In the genomic region with DNA sequence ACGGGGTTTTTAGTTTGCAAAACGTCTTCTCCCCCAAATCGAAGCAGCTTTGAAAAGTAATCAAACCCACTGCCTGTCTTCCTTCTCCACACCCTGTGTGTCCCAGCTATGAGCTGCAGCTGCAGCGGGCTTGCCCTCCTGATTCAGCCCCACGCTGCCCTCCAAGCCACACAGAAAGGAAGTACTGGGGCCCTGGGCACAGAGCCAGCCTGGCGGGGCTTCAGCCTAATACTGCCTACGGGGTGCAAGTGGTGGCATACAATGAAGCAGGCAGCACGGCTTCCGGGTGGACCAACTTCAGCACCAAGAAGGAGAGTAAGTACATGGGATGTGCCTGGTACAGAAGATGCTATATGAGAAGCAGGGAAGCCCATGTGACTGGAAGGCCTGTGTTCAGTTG, we compare ENCODE assay signal across 14 mouse cellular contexts. TPM values are rescaled to one million over a fixed set of nuclear protein-coding genes. Genes with fewer than 3 reads are reported as not detected.
DNase-seq lines count a peak whose midpoint lies in the region; ATAC-seq lines count a peak whose summit lies in the region.
"Had no signal": no experiment of that assay in that cellular context is flagged by ENCODE, and none has a peak within 500 bp of the region (broad histone marks: within the 10 kb centered on the region; RNA-seq: fewer than 3 reads in every experiment).

No protein-coding gene starts in this region.

- intact Hi-C loops in gastrocnemius, postnatal 36 days (cut with DNase I): no loop called here

- no peaks in the 10 kb centered on the region for H3K27me3 ChIP-seq in midbrain, embryonic 16.5 days (ENCODE audit: control insufficient read depth, insufficient read depth, low read depth, low read length)
- H3K27me3 ChIP-seq in midbrain, embryonic 15.5 days (replicated peaks): no peaks in the 10 kb centered on the region
- H3K27me3 ChIP-seq: CH12.LX had no signal

- H3K4me3 ChIP-seq in midbrain, embryonic 16.5 days (ENCODE audit: low read depth, low read length): no peak overlapping the region
- no peak overlapping the region for H3K4me3 ChIP-seq in midbrain, embryonic 15.5 days
- H3K4me3 ChIP-seq: layer of hippocampus, adult 2 months had no signal

- no peak overlapping the region for H3K4me2 ChIP-seq in midbrain, embryonic 16.5 days (ENCODE audit: low read length)
- H3K4me2 ChIP-seq in midbrain, embryonic 15.5 days: no peak overlapping the region

- H3K4me1 ChIP-seq in midbrain, embryonic 16.5 days (ENCODE audit: control insufficient read depth, insufficient read depth, low read length): no peaks in the 10 kb centered on the region
- H3K4me1 ChIP-seq in midbrain, embryonic 15.5 days: no peaks in the 10 kb centered on the region

- H3K9me3 ChIP-seq in midbrain, embryonic 16.5 days (replicated peaks; ENCODE audit: control insufficient read depth, low read length, poor library complexity, severe bottlenecking): no peaks in the 10 kb centered on the region
- no peaks in the 10 kb centered on the region for H3K9me3 ChIP-seq in midbrain, embryonic 15.5 days

- H3K9ac ChIP-seq in midbrain, embryonic 16.5 days (ENCODE audit: low read depth, low read length): no peak overlapping the region
- H3K9ac ChIP-seq in midbrain, embryonic 15.5 days: no peak overlapping the region
- H3K9ac ChIP-seq: liver, embryonic 14.5 days had no signal

- ATAC-seq in midbrain, embryonic 16.5 days: peak; percentile 60; the same call in 1 of the 2 replicates
- no peak for ATAC-seq in midbrain, embryonic 15.5 days (replicated peaks)
- ATAC-seq in common myeloid progenitor, adult 5-6 weeks (replicated peaks; ENCODE audit: low read depth, poor library complexity, severe bottlenecking): peak; percentile 54

- WGBS in midbrain, embryonic 16.5 days: 59% methylated on average over 9 of the region's 9 CpGs
- 61% methylated on average over 9 of the region's 9 CpGs for WGBS in midbrain, embryonic 15.5 days

- H3K27ac ChIP-seq in midbrain, embryonic 16.5 days (ENCODE audit: low read length): no peak overlapping the region
- H3K27ac ChIP-seq in midbrain, embryonic 15.5 days: no peak overlapping the region
- H3K27ac ChIP-seq: layer of hippocampus, adult 2 months; liver, embryonic 14.5 days had no signal

- H3K36me3 ChIP-seq in midbrain, embryonic 16.5 days (ENCODE audit: control insufficient read depth, insufficient read depth, low read length): no peaks in the 10 kb centered on the region
- no peaks in the 10 kb centered on the region for H3K36me3 ChIP-seq in midbrain, embryonic 15.5 days (replicated peaks)

- peak; percentile 21 to 37 for DNase-seq in kidney, postnatal 4 days
- DNase-seq in kidney, adult 11 months: no peak
- peak; percentile 55 for DNase-seq in Muller cell, postnatal 12 days (ENCODE audit: inconsistent ontology term)
- no peak for DNase-seq in kidney, adult 9 months
- no peak for DNase-seq in gastrocnemius, postnatal 36 days
- DNase-seq: adrenal gland, adult 2 months; heart, adult 18-20 months; kidney, adult 18-20 months had no signal

RNA-seq across cellular contexts. Expression of gene Kctd3, which starts 59.4 kb away (rescaled TPM):
- 48.5 and 49.6 TPM in 2 replicates for polyA plus RNA-seq in midbrain, embryonic 16.5 days (2015; fragmentation: Nextera tagmentation; extraction: Ambion mirVana)
- 51.5 and 54.5 TPM in 2 replicates for polyA plus RNA-seq in midbrain, embryonic 15.5 days (2015; fragmentation: Nextera tagmentation; extraction: Ambion mirVana)
- 17.0 and 20.3 TPM in 2 replicates for total RNA-seq in common myeloid progenitor, adult 5-6 weeks (2017)
- 10 to 100 TPM; 21.4 to 23.3 TPM for total RNA-seq in gastrocnemius, postnatal 36 days (2021)

Comparison
In these comparisons a context has a peak if more than half of its experiments do, and no peak if none do; other contexts are left out.
1. DNase-seq: peak in kidney, postnatal 4 days (2 of 2) and Muller cell, postnatal 12 days (single experiment); none in kidney, adult 11 months (single experiment), kidney, adult 9 months (single experiment) and gastrocnemius, postnatal 36 days (0 of 2).